Mouse (Mus musculus) induced T-regulatory cell, adult 2 months (primary cell): ENCODE measurements at regions not wholly inside any gene's neighbourhood (a gene's known extent, or its start where the extent isn't known, plus 50 kb on each side); places are given as distances from the start of the nearest gene placed in this dataset.
"Not testable (repeated sequence)": the region's sequence is repeated elsewhere in the genome, so short reads cannot be mapped to it uniquely, and the experiment has no call there.

Experiments used
- DNase-seq: peaks from one replicate; pipeline ENCODE4 v3.0.0-alpha.2; 2012; ENCODE audit warnings: low read depth

DNA sequence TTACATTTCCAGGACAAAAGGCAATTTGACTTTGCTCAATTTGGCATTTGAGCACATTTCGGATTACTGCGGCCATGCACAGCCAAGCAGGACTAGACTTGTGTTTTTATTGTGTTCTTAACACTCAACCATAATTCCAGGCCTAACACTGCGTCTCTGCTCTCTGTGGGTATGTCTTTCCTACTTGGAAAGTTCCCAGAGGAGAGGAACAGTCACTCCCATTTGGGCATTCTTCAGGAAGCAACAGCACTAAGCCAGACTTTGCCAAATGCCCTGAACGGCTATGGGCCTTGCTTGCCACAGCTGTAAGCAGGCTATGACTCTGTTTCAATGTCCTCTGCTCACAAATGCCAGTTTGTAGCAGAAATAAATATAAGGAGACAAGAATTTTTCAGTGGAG, 56.5 kb upstream of the Pdk3 start:
- no peak for DNase-seq

DNA sequence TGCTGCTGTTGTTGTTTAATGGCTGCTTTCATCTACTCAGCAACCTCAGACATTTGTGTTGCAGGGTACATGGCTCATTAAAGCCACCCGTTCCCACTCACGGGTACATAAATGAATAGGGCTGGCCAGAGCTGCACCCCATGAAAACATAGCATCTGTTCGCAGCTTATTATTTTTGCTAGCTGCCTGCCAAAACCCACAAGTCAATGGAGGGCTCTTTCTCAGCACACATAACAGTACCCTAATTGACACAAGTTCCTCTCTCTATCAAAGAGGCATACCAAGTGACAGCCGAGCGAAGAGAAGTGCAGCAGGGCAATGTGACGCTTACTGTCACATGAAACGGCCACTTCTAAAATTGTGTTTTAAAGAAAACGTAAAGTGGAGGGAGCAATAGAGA, 57.0 kb upstream of the Pdk3 start:
- no peak for DNase-seq

DNA sequence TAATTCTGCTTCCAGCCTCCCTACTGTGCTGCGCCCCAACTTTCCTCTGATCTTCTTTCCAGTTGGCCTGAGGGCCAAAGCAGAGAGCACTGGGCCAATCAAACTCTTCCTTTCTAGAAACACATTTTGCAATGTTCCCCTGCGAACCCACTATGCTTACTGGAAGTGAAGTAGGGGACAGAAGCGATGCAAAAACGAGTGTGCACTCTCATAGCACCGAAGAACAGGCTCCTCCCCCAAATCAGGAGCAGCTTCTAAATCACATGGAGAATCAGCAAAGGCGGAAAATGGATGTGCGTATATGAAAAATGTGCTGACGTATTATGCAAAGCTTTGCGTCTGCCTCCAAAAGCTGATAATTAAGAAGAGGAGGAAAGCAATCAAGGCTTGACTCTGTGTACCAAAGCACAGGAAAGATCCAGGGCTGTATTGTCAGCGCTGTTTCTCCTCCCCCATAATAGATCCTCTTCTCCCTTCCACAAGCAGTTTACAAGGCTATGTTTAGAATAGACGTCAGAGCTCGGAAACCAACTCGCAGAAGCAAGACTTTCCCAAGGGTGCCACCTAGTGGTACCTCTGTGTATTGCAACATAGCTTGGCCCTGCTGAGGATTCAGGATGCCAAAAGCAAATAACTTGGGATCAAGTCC, 57.5 kb upstream of the Pdk3 start:
- DNase-seq, result peak; percentile 76

DNA sequence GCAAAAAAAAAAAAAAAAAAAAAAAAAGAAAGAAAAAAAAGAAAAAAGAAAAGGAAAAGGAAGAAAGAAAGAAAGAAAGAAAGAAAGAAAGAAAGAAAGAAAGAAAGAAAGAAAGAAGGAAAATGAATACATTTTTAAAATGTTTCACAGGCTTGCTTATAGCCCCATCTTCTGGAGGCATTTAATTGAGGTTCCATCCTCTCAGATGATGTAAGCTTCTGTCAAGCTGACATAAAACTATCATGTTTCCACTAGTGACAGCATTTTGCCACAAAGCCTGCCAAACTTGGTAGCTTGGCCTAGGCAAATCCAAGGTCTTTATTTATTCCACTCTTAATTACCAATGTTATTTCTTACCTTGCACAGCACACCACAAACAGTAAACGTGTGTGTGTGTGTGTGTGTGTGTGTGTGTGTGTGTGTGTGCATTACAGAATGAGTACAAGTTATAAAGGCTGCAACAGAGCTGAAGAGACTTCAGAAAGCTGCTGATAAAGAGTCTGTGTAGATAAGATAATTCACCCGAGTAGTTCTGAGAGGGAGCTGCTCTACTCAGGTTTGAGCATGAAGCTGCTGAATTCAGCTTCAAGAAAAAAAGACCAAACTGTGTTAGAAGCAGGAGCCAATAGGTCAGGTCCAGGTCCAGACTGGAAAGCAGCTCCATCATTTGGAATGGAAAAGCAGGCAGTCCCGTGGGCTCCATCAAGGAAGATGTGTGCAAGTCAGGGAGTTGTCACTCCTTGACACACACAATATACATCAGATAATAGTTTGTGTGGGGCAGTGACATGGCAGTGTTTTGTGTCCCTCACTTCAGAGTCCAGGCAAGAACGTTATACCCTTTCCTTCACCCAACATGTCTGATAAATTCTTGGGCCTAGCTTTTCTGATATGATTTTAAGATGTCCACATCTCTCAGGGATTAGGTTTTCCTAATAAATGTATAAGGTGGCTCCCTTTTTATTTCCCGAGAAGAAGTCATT, 65.1 kb upstream of the Pdk3 start:
- no peak for DNase-seq

DNA sequence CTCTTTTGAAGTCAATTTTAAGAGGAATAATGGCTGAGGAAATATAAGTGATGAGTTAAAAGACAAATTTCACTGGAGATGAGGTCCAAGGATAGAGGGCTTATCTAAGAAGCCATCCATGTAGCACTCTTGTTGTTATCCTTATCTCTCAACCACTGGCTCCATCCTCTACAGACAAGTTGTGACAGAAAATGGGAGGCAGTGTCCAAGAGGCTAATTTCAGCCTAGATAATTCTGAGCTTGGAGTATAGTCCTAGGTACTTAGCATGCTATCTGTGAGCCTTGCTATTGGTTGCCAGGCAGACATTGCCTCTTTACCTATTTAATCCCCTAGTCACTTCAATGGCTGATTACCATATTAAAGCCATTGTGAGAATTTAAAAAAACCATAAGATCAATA, 65.2 kb upstream of the AU015836 start:
- DNase-seq, result no peak

DNA sequence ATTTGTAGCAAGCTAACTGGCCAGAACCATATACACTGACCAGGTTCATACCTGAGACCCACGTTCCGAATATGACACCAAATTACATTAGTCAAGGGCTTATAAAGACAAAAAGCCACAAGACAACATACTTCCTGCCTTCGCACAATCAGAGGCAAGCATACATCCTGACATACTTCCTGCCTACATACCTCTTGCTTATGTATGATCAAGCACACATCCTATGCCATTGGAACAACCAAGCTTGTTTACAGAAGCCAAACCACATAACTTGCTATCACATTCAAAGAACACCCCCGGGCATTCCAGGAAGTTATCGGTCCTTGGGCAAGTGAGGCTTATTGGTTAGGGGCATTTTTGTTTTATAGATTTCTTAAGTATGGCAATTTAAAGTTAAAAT, 62.9 kb upstream of the AU015836 start:
- DNase-seq, result peak; percentile 5

DNA sequence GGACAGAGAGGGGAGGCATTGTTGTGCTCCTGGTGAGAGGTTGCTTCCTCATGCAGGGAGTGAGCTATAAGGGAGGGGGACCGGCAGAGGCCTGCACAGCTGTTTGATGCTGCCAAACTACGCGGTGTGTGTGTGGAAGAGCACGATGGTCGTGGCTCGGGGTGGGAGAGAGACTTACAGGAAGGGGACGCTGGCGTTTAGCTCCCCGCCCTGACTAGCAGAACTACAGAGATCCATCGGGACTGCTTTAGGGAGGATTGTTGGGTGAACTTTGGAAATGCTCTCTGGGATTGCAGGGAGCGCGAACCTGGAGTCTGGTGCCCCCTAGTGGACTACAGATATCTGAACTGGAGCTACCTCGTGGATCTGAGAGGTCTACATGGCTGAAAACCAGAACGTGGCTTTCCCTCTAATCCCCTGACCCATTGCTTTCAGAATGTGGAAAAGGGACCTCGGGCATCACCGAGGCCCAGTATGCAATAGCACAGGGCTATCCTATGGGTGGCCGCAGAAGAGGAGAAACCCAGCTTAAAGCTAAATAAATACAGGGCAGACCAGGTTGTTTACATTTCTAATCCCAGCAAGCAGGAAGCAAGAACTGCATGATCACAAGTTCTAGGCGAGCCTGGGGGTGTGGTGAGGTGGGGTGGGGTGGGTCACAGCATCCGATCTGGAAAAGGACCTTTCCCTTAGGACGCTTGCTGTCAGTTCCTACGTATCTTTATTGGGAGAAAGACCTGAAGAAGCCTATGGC, 57.2 kb upstream of the AU015836 start:
- peak; percentile 53 for DNase-seq

DNA sequence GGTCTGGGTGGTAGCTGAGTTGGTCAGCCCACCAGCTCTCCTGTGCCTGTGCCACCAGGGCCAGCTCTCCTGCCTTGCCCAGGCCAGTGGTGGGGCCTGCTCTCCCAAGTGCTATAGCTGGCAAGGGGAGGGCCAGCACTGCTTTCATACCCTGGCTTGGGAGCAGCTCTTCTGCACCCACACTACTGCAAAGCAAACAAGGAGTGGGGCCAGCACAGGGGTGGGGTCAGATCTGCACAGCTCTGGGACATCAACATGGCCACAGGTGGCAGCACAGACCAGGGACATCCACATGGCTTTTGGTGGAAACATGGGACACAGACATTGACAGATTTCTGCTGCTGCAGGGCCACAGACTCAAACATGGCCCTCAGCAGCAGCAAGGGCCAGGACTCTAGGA, 52.9 kb upstream of the AU015836 start:
- no peak for DNase-seq

DNA sequence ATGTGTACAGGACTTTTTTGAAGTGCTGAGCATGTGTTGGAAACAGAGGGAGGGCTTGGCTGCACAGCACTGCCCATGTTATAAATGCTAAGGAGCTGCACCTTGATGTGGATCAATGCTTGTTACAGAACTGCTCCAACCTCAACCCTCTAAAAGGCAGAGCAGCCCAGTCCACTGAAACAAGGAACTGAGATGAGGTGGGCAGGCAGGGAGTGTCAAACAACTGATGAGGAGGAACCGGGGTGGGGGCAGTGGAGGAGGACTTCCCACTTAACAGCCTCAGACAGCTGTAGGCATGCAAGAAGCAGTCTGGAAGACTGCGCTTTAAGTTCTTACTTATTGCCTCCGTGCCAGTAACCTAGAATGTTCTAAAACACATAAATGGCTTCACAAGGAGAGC, 51.1 kb upstream of the AU015836 start:
- not testable (repeated sequence) for DNase-seq
